Mouse (Mus musculus): ENCODE data around the gene Faah.

The Faah gene

GRCm38 (mm10) chr4:116000671-116001070 lies 17.1 kb downstream of the Faah start:
- DNase-seq (ENCODE audit: low spot score): no peak

GRCm38 (mm10) chr4:115996729-115997128 lies 21.0 kb downstream of the Faah start:
- no peak for DNase-seq (ENCODE audit: low spot score)

GRCm38 (mm10) chr4:115995376-115995730 lies 22.4 kb downstream of the Faah start:
- no peak for DNase-seq (ENCODE audit: low spot score)

GRCm38 (mm10) chr4:115994662-115995375 lies 22.9 kb downstream of the Faah start:
- no peak for DNase-seq (ENCODE audit: low spot score)

- DNase-seq (ENCODE audit: low spot score): no peak
These were observed 28.3 kb downstream of the Faah start for GRCm38 (mm10) chr4:115989382-115989781.

- DNase-seq (ENCODE audit: low spot score): no peak
These were observed 29.7 kb downstream of the Faah start for GRCm38 (mm10) chr4:115987858-115988530.

GRCm38 (mm10) chr4:115987436-115987835 lies 30.3 kb downstream of the Faah start:
- no peak for DNase-seq (ENCODE audit: low spot score)

- no peak for DNase-seq (ENCODE audit: low spot score)
These were observed 32.8 kb downstream of the Faah start for GRCm38 (mm10) chr4:115984967-115985366.

GRCm38 (mm10) chr4:115984111-115984510 lies 33.6 kb downstream of the Faah start:
- DNase-seq (ENCODE audit: low spot score): peak; percentile 60

- peak; percentile 58 for DNase-seq (ENCODE audit: low spot score)
These were observed 37.0 kb downstream of the Faah start for GRCm38 (mm10) chr4:115980676-115981075.

GRCm38 (mm10) chr4:115979437-115979836 lies 38.3 kb downstream of the Faah start:
- DNase-seq (ENCODE audit: low spot score): no peak

- DNase-seq (ENCODE audit: low spot score): no peak
These were observed 38.8 kb downstream of the Faah start for GRCm38 (mm10) chr4:115978911-115979310.

GRCm38 (mm10) chr4:115972543-115972942 lies 45.2 kb downstream of the Faah start:
- no peak for DNase-seq (ENCODE audit: low spot score)

- DNase-seq (ENCODE audit: low spot score): no peak
These were observed 53.3 kb downstream of the Faah start for GRCm38 (mm10) chr4:115964446-115964845.

- no peak for DNase-seq (ENCODE audit: low spot score)
These were observed 54.0 kb downstream of the Faah start for GRCm38 (mm10) chr4:115963751-115964150.

GRCm38 (mm10) chr4:115962671-115963412 lies 54.9 kb downstream of the Faah start:
- peak; percentile 32 for DNase-seq (ENCODE audit: low spot score)

- DNase-seq (ENCODE audit: low spot score): no peak
These were observed 55.7 kb downstream of the Faah start for GRCm38 (mm10) chr4:115961991-115962390.

- no peak for DNase-seq (ENCODE audit: low spot score)
These were observed 58.2 kb downstream of the Faah start for GRCm38 (mm10) chr4:115959546-115959945.

- no peak for DNase-seq (ENCODE audit: low spot score)
These were observed 62.3 kb downstream of the Faah start for GRCm38 (mm10) chr4:115955494-115955775.

- no peak for DNase-seq (ENCODE audit: low spot score)
These were observed 62.9 kb downstream of the Faah start for GRCm38 (mm10) chr4:115954656-115955493.

- no peak for DNase-seq (ENCODE audit: low spot score)
These were observed 64.2 kb downstream of the Faah start for GRCm38 (mm10) chr4:115953559-115953958.

GRCm38 (mm10) chr4:115952758-115953157 lies 65.0 kb downstream of the Faah start:
- DNase-seq (ENCODE audit: low spot score): peak; percentile 34

Data from T-cell, adult 2 months (primary cell).